ENCODE assay signal across 8 mouse cellular contexts in genomic region chr13:3358996-3359750, GRCm38 (mm10).
A peak's percentile ranks its signal among the peaks of the same experiment; 100 is the strongest.
DNase-seq lines count a peak whose midpoint lies in the region; ATAC-seq and TF ChIP-seq lines count a peak whose summit lies in the region.

No protein-coding gene starts in this region.

- no peak overlapping the region; the same call in 1 of the 2 replicates for H3K9ac ChIP-seq in heart, adult 2 months (ENCODE audit: low read depth, low read length)
- peak overlapping the region; percentile 34; the same call in 1 of the 2 replicates for H3K9ac ChIP-seq in heart, embryonic 14.5 days (ENCODE audit: low read length)
- peak overlapping the region; percentile 50 for H3K9ac ChIP-seq in kidney, postnatal 0 days (ENCODE audit: low read depth, low read length)
- no peak overlapping the region for H3K9ac ChIP-seq in midbrain, embryonic 13.5 days (replicated peaks)

- peak overlapping the region; percentile 99 for H3K4me2 ChIP-seq in heart, embryonic 14.5 days (ENCODE audit: low read length)
- peak overlapping the region; percentile 99 for H3K4me2 ChIP-seq in kidney, postnatal 0 days (ENCODE audit: low read length)
- peak overlapping the region; percentile 91 for H3K4me2 ChIP-seq in midbrain, embryonic 13.5 days (replicated peaks)

- no peaks in the 10 kb centered on the region for H3K9me3 ChIP-seq in heart, embryonic 14.5 days (ENCODE audit: control insufficient read depth, low read length)
- no peaks in the 10 kb centered on the region for H3K9me3 ChIP-seq in kidney, postnatal 0 days (replicated peaks; ENCODE audit: low read length)
- H3K9me3 ChIP-seq in midbrain, embryonic 13.5 days: no peaks in the 10 kb centered on the region

- no peak for TF ChIP-seq EP300 in heart, adult 2 months (IDR thresholded peaks at IDR 0.05; ENCODE audit: insufficient read depth, low read depth, low read length)

- H3K27me3 ChIP-seq in heart, adult 2 months (ENCODE audit: control insufficient read depth, insufficient read depth, low read length): peaks cover 25% of the 10 kb centered on the region
- H3K27me3 ChIP-seq in heart, embryonic 14.5 days (ENCODE audit: control insufficient read depth, insufficient read depth, low read length): peaks cover 30% of the 10 kb centered on the region
- H3K27me3 ChIP-seq in kidney, postnatal 0 days (ENCODE audit: insufficient read depth, low read length): peaks cover 17% of the 10 kb centered on the region
- H3K27me3 ChIP-seq in midbrain, embryonic 13.5 days: peaks cover 50% of the 10 kb centered on the region

- intact Hi-C loops in heart, adult 2 months (cut with DNase I): no loop called here

- TF ChIP-seq CTCF in heart, adult 2 months (IDR thresholded peaks at IDR 0.05): no peak
- TF ChIP-seq CTCF in kidney, postnatal 0 days (IDR thresholded peaks at IDR 0.05; ENCODE audit: low read depth): no peak

- peak in 1 of 2 experiments; percentile 20 for DNase-seq in heart, adult 2 months
- no peak for DNase-seq in heart, adult 8-10 months (ENCODE audit: low spot score)
- peak; percentile 38 to 67 for DNase-seq in cerebellum, postnatal 14 days
- peak; percentile 15 for DNase-seq in kidney, postnatal 0 days (ENCODE audit: low spot score)
- no peak for DNase-seq in thymus, postnatal 0 days (ENCODE audit: low spot score)
- no peak for DNase-seq in MN1 (ENCODE audit: low spot score)

- H3K79me2 ChIP-seq in heart, adult 2 months (replicated peaks; ENCODE audit: control insufficient read depth, insufficient read depth, low read length): no peaks in the 10 kb centered on the region

- TF ChIP-seq POLR2A in heart, adult 2 months (IDR thresholded peaks at IDR 0.05; ENCODE audit: insufficient read depth, low read depth, low read length): no peak

- WGBS in heart, adult 2 months: 1% methylated on average over 41 of the region's 41 CpGs
- WGBS in heart, embryonic 14.5 days: under 1% methylated on average over 41 of the region's 41 CpGs
- 1% methylated on average over 41 of the region's 41 CpGs for WGBS in kidney, postnatal 0 days
- WGBS in midbrain, embryonic 13.5 days: under 1% methylated on average over 41 of the region's 41 CpGs

- H3K36me3 ChIP-seq in heart, adult 2 months (ENCODE audit: control insufficient read depth, insufficient read depth, low read length): no peaks in the 10 kb centered on the region
- H3K36me3 ChIP-seq in heart, embryonic 14.5 days (ENCODE audit: control insufficient read depth, insufficient read depth, low read length): no peaks in the 10 kb centered on the region
- no peaks in the 10 kb centered on the region for H3K36me3 ChIP-seq in kidney, postnatal 0 days (ENCODE audit: insufficient read depth, low read length)
- no peaks in the 10 kb centered on the region for H3K36me3 ChIP-seq in midbrain, embryonic 13.5 days

- H3K4me1 ChIP-seq in heart, adult 2 months (ENCODE audit: control insufficient read depth, insufficient read depth, low read length): no peaks in the 10 kb centered on the region
- H3K4me1 ChIP-seq in heart, embryonic 14.5 days (ENCODE audit: control insufficient read depth in 2 of 2, insufficient read depth in 2 of 2, low read length in 2 of 2): peaks cover 2 to 17% of the 10 kb centered on the region in 2 experiments; a peak in 3 of 4 replicates
- H3K4me1 ChIP-seq in kidney, postnatal 0 days (replicated peaks; ENCODE audit: insufficient read depth, low read length): peaks cover 5% of the 10 kb centered on the region; the same call in 1 of the 2 replicates
- peaks cover 33% of the 10 kb centered on the region for H3K4me1 ChIP-seq in midbrain, embryonic 13.5 days (replicated peaks)

- H3K27ac ChIP-seq in heart, adult 2 months: no peak overlapping the region
- H3K27ac ChIP-seq in heart, embryonic 14.5 days (replicated peaks in 1 of 2; ENCODE audit: control insufficient read depth in 1 of 2, insufficient read depth in 1 of 2, low read depth in 2 of 2, low read length in 2 of 2): no peak overlapping the region
- no peak overlapping the region for H3K27ac ChIP-seq in kidney, postnatal 0 days
- H3K27ac ChIP-seq in midbrain, embryonic 13.5 days: no peak overlapping the region

- H3K4me3 ChIP-seq in heart, adult 2 months: peak overlapping the region; percentile 30
- H3K4me3 ChIP-seq in heart, embryonic 14.5 days (ENCODE audit: control insufficient read depth in 1 of 2, insufficient read depth in 1 of 2, low read depth in 1 of 2, low read length in 2 of 2): peak overlapping the region; percentile 49 to 60
- peak overlapping the region; percentile 60 for H3K4me3 ChIP-seq in kidney, postnatal 0 days (replicated peaks; ENCODE audit: low read depth, low read length)
- H3K4me3 ChIP-seq in midbrain, embryonic 13.5 days (replicated peaks): peak overlapping the region; percentile 49

- ATAC-seq in heart, embryonic 14.5 days (ENCODE audit: insufficient number of reproducible peaks, insufficient read depth, low FRiP score, low read depth): no peak
- 0 out of 2 replicates have a peak, but pooled peaks have one; percentile 19 for ATAC-seq in kidney, postnatal 0 days (replicated peaks; ENCODE audit: low FRiP score, low read depth)
- ATAC-seq in midbrain, embryonic 13.5 days: peak; percentile 55

Comparison
In these comparisons a context has a peak if more than half of its experiments do, and no peak if none do; other contexts are left out.
1. H3K9ac ChIP-seq: peak in heart, embryonic 14.5 days (single experiment) and kidney, postnatal 0 days (single experiment); none in heart, adult 2 months (single experiment) and midbrain, embryonic 13.5 days (single experiment).
2. DNase-seq: peak in cerebellum, postnatal 14 days (2 of 2) and kidney, postnatal 0 days (single experiment); none in heart, adult 8-10 months (single experiment), thymus, postnatal 0 days (single experiment) and MN1 (single experiment).
3. Peak in every context shown above with its lines, with median percentiles within 50 percentile points of each other: H3K4me3 ChIP-seq and H3K4me2 ChIP-seq.